Mouse (Mus musculus): ENCODE measurements around the gene Rfwd3. TPM values are rescaled to one million over a fixed set of nuclear protein-coding genes. Genes with fewer than 3 reads are reported as not detected.
"Not testable (repeated sequence)": the region's sequence is repeated elsewhere in the genome, so short reads cannot be mapped to it uniquely, and the experiment has no call there.

Rfwd3 gene
- polyA plus RNA-seq, 1 experiment from 2014 or later, result 33.5 TPM

GRCm38 (mm10) chr8:111298011-111298410, 2.0 kb downstream of the Rfwd3 start:
- peak overlapping the region; percentile 24 for H3K4me2 ChIP-seq (ENCODE audit: low read length)
- H3K27ac ChIP-seq (ENCODE audit: low read length), result no peak overlapping the region
- H3K9ac ChIP-seq (replicated peaks; ENCODE audit: low read depth, low read length), result no peak overlapping the region
- no peak for ATAC-seq
- H3K4me3 ChIP-seq (replicated peaks; ENCODE audit: low read length), result no peak overlapping the region
- no peaks in the 10 kb centered on the region for H3K9me3 ChIP-seq (ENCODE audit: control insufficient read depth, low read length)
- H3K27me3 ChIP-seq (replicated peaks; ENCODE audit: control insufficient read depth, insufficient read depth, low read length), result no peaks in the 10 kb centered on the region
- peaks cover 11% of the 10 kb centered on the region for H3K36me3 ChIP-seq (ENCODE audit: control insufficient read depth, insufficient read depth)
- H3K4me1 ChIP-seq (replicated peaks; ENCODE audit: control insufficient read depth, insufficient read depth, low read length), result peaks cover 11% of the 10 kb centered on the region
- 48% methylated on average over 1 of the region's 1 CpGs for WGBS

GRCm38 (mm10) chr8:111291733-111292132, 8.3 kb downstream of the Rfwd3 start:
- no peak overlapping the region for H3K4me3 ChIP-seq (replicated peaks; ENCODE audit: low read length)
- H3K9ac ChIP-seq (replicated peaks; ENCODE audit: low read depth, low read length), result no peak overlapping the region
- WGBS, result 94% methylated on average over 7 of the region's 7 CpGs
- no peak for ATAC-seq
- no peaks in the 10 kb centered on the region for H3K4me1 ChIP-seq (replicated peaks; ENCODE audit: control insufficient read depth, insufficient read depth, low read length)
- no peak overlapping the region for H3K4me2 ChIP-seq (ENCODE audit: low read length)
- no peaks in the 10 kb centered on the region for H3K9me3 ChIP-seq (ENCODE audit: control insufficient read depth, low read length)
- H3K27ac ChIP-seq (ENCODE audit: low read length), result no peak overlapping the region
- peaks cover 28% of the 10 kb centered on the region for H3K36me3 ChIP-seq (ENCODE audit: control insufficient read depth, insufficient read depth)
- no peaks in the 10 kb centered on the region for H3K27me3 ChIP-seq (replicated peaks; ENCODE audit: control insufficient read depth, insufficient read depth, low read length)

GRCm38 (mm10) chr8:111290586-111290985, 9.4 kb downstream of the Rfwd3 start:
- Histone ChIP-seq H3K9ac (replicated peaks; ENCODE audit: low read depth, low read length) (no peak overlapping the region), H3K9me3 (ENCODE audit: control insufficient read depth, low read length) (no peaks in the 10 kb centered on the region), H3K4me2 (ENCODE audit: low read length) (no peak overlapping the region), H3K4me1 (replicated peaks; ENCODE audit: control insufficient read depth, insufficient read depth, low read length) (no peaks in the 10 kb centered on the region), H3K4me3 (replicated peaks; ENCODE audit: low read length) (no peak overlapping the region), H3K27me3 (replicated peaks; ENCODE audit: control insufficient read depth, insufficient read depth, low read length) (no peaks in the 10 kb centered on the region), H3K36me3 (ENCODE audit: control insufficient read depth, insufficient read depth) (peaks cover 24% of the 10 kb centered on the region), H3K27ac (ENCODE audit: low read length) (no peak overlapping the region)
- ATAC-seq, result no peak
- 97% methylated on average over 7 of the region's 7 CpGs for whole genome bisulfite sequencing

GRCm38 (mm10) chr8:111285603-111286002, 14.4 kb downstream of the Rfwd3 start:
- H3K4me1 ChIP-seq (replicated peaks; ENCODE audit: control insufficient read depth, insufficient read depth, low read length), result no peaks in the 10 kb centered on the region
- H3K27me3 ChIP-seq (replicated peaks; ENCODE audit: control insufficient read depth, insufficient read depth, low read length), result no peaks in the 10 kb centered on the region
- no peak overlapping the region for H3K4me3 ChIP-seq (replicated peaks; ENCODE audit: low read length)
- 95% methylated on average over 4 of the region's 4 CpGs for WGBS
- no peak overlapping the region for H3K4me2 ChIP-seq (ENCODE audit: low read length)
- no peak overlapping the region for H3K27ac ChIP-seq (ENCODE audit: low read length)
- H3K36me3 ChIP-seq (ENCODE audit: control insufficient read depth, insufficient read depth), result peaks cover 25% of the 10 kb centered on the region
- H3K9me3 ChIP-seq (ENCODE audit: control insufficient read depth, low read length), result no peaks in the 10 kb centered on the region
- no peak overlapping the region for H3K9ac ChIP-seq (replicated peaks; ENCODE audit: low read depth, low read length)
- no peak for ATAC-seq

- WGBS, result 91% methylated on average over 3 of the region's 3 CpGs
- H3K4me2 ChIP-seq (ENCODE audit: low read length), result no peak overlapping the region
- no peak overlapping the region for H3K4me3 ChIP-seq (replicated peaks; ENCODE audit: low read length)
- ATAC-seq, result no peak
- H3K9ac ChIP-seq (replicated peaks; ENCODE audit: low read depth, low read length), result no peak overlapping the region
- no peaks in the 10 kb centered on the region for H3K9me3 ChIP-seq (ENCODE audit: control insufficient read depth, low read length)
- no peaks in the 10 kb centered on the region for H3K27me3 ChIP-seq (replicated peaks; ENCODE audit: control insufficient read depth, insufficient read depth, low read length)
- peaks cover 29% of the 10 kb centered on the region for H3K36me3 ChIP-seq (ENCODE audit: control insufficient read depth, insufficient read depth)
- H3K27ac ChIP-seq (ENCODE audit: low read length), result no peak overlapping the region
- H3K4me1 ChIP-seq (replicated peaks; ENCODE audit: control insufficient read depth, insufficient read depth, low read length), result no peaks in the 10 kb centered on the region
Measured at GRCm38 (mm10) chr8:111282093-111282492, 17.9 kb downstream of the Rfwd3 start.

- Histone ChIP-seq H3K9me3 (ENCODE audit: control insufficient read depth, low read length) (no peaks in the 10 kb centered on the region), H3K4me2 (ENCODE audit: low read length) (no peak overlapping the region), H3K27me3 (replicated peaks; ENCODE audit: control insufficient read depth, insufficient read depth, low read length) (no peaks in the 10 kb centered on the region), H3K27ac (ENCODE audit: low read length) (no peak overlapping the region), H3K4me1 (replicated peaks; ENCODE audit: control insufficient read depth, insufficient read depth, low read length) (no peaks in the 10 kb centered on the region), H3K9ac (replicated peaks; ENCODE audit: low read depth, low read length) (no peak overlapping the region), H3K4me3 (replicated peaks; ENCODE audit: low read length) (no peak overlapping the region), H3K36me3 (ENCODE audit: control insufficient read depth, insufficient read depth) (0 out of 2 replicates have a peak, but pooled peaks cover 3% of the 10 kb centered on the region)
- WGBS, result 69% methylated on average over 2 of the region's 2 CpGs
- ATAC-seq, result no peak
Measured at GRCm38 (mm10) chr8:111268277-111268676, 31.7 kb downstream of the Rfwd3 start.

GRCm38 (mm10) chr8:111266161-111266560, 33.9 kb downstream of the Rfwd3 start:
- not testable (repeated sequence) for H3K9me3 ChIP-seq (ENCODE audit: control insufficient read depth, low read length); H3K4me2 ChIP-seq (ENCODE audit: low read length); H3K27me3 ChIP-seq (replicated peaks; ENCODE audit: control insufficient read depth, insufficient read depth, low read length); H3K4me3 ChIP-seq (replicated peaks; ENCODE audit: low read length); H3K27ac ChIP-seq (ENCODE audit: low read length); ATAC-seq; H3K4me1 ChIP-seq (replicated peaks; ENCODE audit: control insufficient read depth, insufficient read depth, low read length); H3K36me3 ChIP-seq (ENCODE audit: control insufficient read depth, insufficient read depth); H3K9ac ChIP-seq (replicated peaks; ENCODE audit: low read depth, low read length)
- 77% methylated on average over 7 of the region's 7 CpGs for WGBS

- Histone ChIP-seq H3K4me1 (replicated peaks; ENCODE audit: control insufficient read depth, insufficient read depth, low read length) (no peaks in the 10 kb centered on the region), H3K27ac (ENCODE audit: low read length) (no peak overlapping the region), H3K9ac (replicated peaks; ENCODE audit: low read depth, low read length) (no peak overlapping the region), H3K9me3 (ENCODE audit: control insufficient read depth, low read length) (no peaks in the 10 kb centered on the region), H3K4me3 (replicated peaks; ENCODE audit: low read length) (no peak overlapping the region), H3K36me3 (ENCODE audit: control insufficient read depth, insufficient read depth) (no peaks in the 10 kb centered on the region), H3K27me3 (replicated peaks; ENCODE audit: control insufficient read depth, insufficient read depth, low read length) (no peaks in the 10 kb centered on the region), H3K4me2 (ENCODE audit: low read length) (no peak overlapping the region)
- no peak for ATAC-seq
- 86% methylated on average over 2 of the region's 2 CpGs for WGBS
Measured at GRCm38 (mm10) chr8:111264693-111265220, 35.3 kb downstream of the Rfwd3 start.

GRCm38 (mm10) chr8:111261981-111262381, 38.0 kb downstream of the Rfwd3 start:
- Histone ChIP-seq H3K36me3 (ENCODE audit: control insufficient read depth, insufficient read depth) (no peaks in the 10 kb centered on the region), H3K4me3 (replicated peaks; ENCODE audit: low read length) (no peak overlapping the region), H3K4me2 (ENCODE audit: low read length) (no peak overlapping the region), H3K9ac (replicated peaks; ENCODE audit: low read depth, low read length) (no peak overlapping the region), H3K27ac (ENCODE audit: low read length) (no peak overlapping the region), H3K9me3 (ENCODE audit: control insufficient read depth, low read length) (no peaks in the 10 kb centered on the region), H3K27me3 (replicated peaks; ENCODE audit: control insufficient read depth, insufficient read depth, low read length) (no peaks in the 10 kb centered on the region), H3K4me1 (replicated peaks; ENCODE audit: control insufficient read depth, insufficient read depth, low read length) (peaks cover 13% of the 10 kb centered on the region)
- WGBS, result 87% methylated on average over 4 of the region's 4 CpGs
- ATAC-seq, result no peak

- Histone ChIP-seq H3K4me3 (replicated peaks; ENCODE audit: low read length) (no peak overlapping the region), H3K9ac (replicated peaks; ENCODE audit: low read depth, low read length) (no peak overlapping the region), H3K4me2 (ENCODE audit: low read length) (no peak overlapping the region), H3K27ac (ENCODE audit: low read length) (no peak overlapping the region), H3K27me3 (replicated peaks; ENCODE audit: control insufficient read depth, insufficient read depth, low read length) (no peaks in the 10 kb centered on the region), H3K36me3 (ENCODE audit: control insufficient read depth, insufficient read depth) (no peaks in the 10 kb centered on the region), H3K4me1 (replicated peaks; ENCODE audit: control insufficient read depth, insufficient read depth, low read length) (peaks cover 14% of the 10 kb centered on the region), H3K9me3 (ENCODE audit: control insufficient read depth, low read length) (no peaks in the 10 kb centered on the region)
- 97% methylated on average over 5 of the region's 5 CpGs for WGBS
- no peak for ATAC-seq
Measured at GRCm38 (mm10) chr8:111260251-111260650, 39.8 kb downstream of the Rfwd3 start.
